Mouse (Mus musculus): ENCODE measurements around the gene Acap2. TPM values are rescaled to one million over a fixed set of nuclear protein-coding genes. Genes with fewer than 3 reads are reported as not detected.

Gene Acap2
- polyA plus RNA-seq, 1 experiment: 0.18 TPM

GRCm38 (mm10) chr16:31060226-31060625, 140.8 kb downstream of the Acap2 start:
- Histone ChIP-seq H3K4me3 (replicated peaks) (no peak overlapping the region), H3K9me3 (ENCODE audit: control insufficient read depth, low read length) (no peaks in the 10 kb centered on the region), H3K36me3 (ENCODE audit: control insufficient read depth) (no peaks in the 10 kb centered on the region), H3K27me3 (ENCODE audit: control insufficient read depth) (no peaks in the 10 kb centered on the region), H3K4me1 (ENCODE audit: control insufficient read depth) (peaks cover 6% of the 10 kb centered on the region; the same call in 1 of the 2 replicates)
- TF ChIP-seq GATA1 (IDR thresholded peaks at IDR 0.05; ENCODE audit: low read length): no peak
- no peak for TF ChIP-seq TAL1 (IDR thresholded peaks at IDR 0.05; ENCODE audit: low read length)

- TF ChIP-seq GATA1 (IDR thresholded peaks at IDR 0.05; ENCODE audit: low read length) (no peak), TAL1 (IDR thresholded peaks at IDR 0.05; ENCODE audit: low read length) (no peak)
- Histone ChIP-seq H3K36me3 (ENCODE audit: control insufficient read depth) (no peaks in the 10 kb centered on the region), H3K4me3 (replicated peaks) (no peak overlapping the region), H3K27me3 (ENCODE audit: control insufficient read depth) (no peaks in the 10 kb centered on the region), H3K9me3 (ENCODE audit: control insufficient read depth, low read length) (no peaks in the 10 kb centered on the region), H3K4me1 (ENCODE audit: control insufficient read depth) (peaks cover 6% of the 10 kb centered on the region; the same call in 1 of the 2 replicates)
Observed at GRCm38 (mm10) chr16:31059730-31060129, 141.3 kb downstream of the Acap2 start.

GRCm38 (mm10) chr16:31052812-31053211, 148.2 kb downstream of the Acap2 start:
- H3K4me3 ChIP-seq (replicated peaks): no peak overlapping the region
- H3K27me3 ChIP-seq (ENCODE audit: control insufficient read depth): no peaks in the 10 kb centered on the region
- H3K36me3 ChIP-seq (ENCODE audit: control insufficient read depth): no peaks in the 10 kb centered on the region
- no peaks in the 10 kb centered on the region for H3K9me3 ChIP-seq (ENCODE audit: control insufficient read depth, low read length)
- no peaks in the 10 kb centered on the region for H3K4me1 ChIP-seq (ENCODE audit: control insufficient read depth)
- TF ChIP-seq GATA1 (IDR thresholded peaks at IDR 0.05; ENCODE audit: low read length) (no peak), TAL1 (IDR thresholded peaks at IDR 0.05; ENCODE audit: low read length) (no peak)

- no peaks in the 10 kb centered on the region for H3K4me1 ChIP-seq (ENCODE audit: control insufficient read depth)
- H3K9me3 ChIP-seq (ENCODE audit: control insufficient read depth, low read length): no peaks in the 10 kb centered on the region
- H3K4me3 ChIP-seq (replicated peaks): no peak overlapping the region
- TF ChIP-seq GATA1 (IDR thresholded peaks at IDR 0.05; ENCODE audit: low read length) (no peak), TAL1 (IDR thresholded peaks at IDR 0.05; ENCODE audit: low read length) (no peak)
- H3K36me3 ChIP-seq (ENCODE audit: control insufficient read depth): no peaks in the 10 kb centered on the region
- no peaks in the 10 kb centered on the region for H3K27me3 ChIP-seq (ENCODE audit: control insufficient read depth)
Observed at GRCm38 (mm10) chr16:31052177-31052726, 148.8 kb downstream of the Acap2 start.

GRCm38 (mm10) chr16:31050701-31051100, 150.3 kb downstream of the Acap2 start:
- Histone ChIP-seq H3K27me3 (ENCODE audit: control insufficient read depth) (no peaks in the 10 kb centered on the region), H3K9me3 (ENCODE audit: control insufficient read depth, low read length) (no peaks in the 10 kb centered on the region), H3K4me3 (replicated peaks) (no peak overlapping the region), H3K36me3 (ENCODE audit: control insufficient read depth) (no peaks in the 10 kb centered on the region), H3K4me1 (ENCODE audit: control insufficient read depth) (peaks cover 1% of the 10 kb centered on the region)
- TF ChIP-seq TAL1 (IDR thresholded peaks at IDR 0.05; ENCODE audit: low read length) (no peak), GATA1 (IDR thresholded peaks at IDR 0.05; ENCODE audit: low read length) (no peak)

GRCm38 (mm10) chr16:31048194-31048593, 152.9 kb downstream of the Acap2 start:
- Histone ChIP-seq H3K36me3 (ENCODE audit: control insufficient read depth) (no peaks in the 10 kb centered on the region), H3K9me3 (ENCODE audit: control insufficient read depth, low read length) (no peaks in the 10 kb centered on the region), H3K27me3 (ENCODE audit: control insufficient read depth) (no peaks in the 10 kb centered on the region), H3K4me3 (replicated peaks) (no peak overlapping the region), H3K4me1 (ENCODE audit: control insufficient read depth) (peaks cover 1% of the 10 kb centered on the region)
- TF ChIP-seq TAL1 (IDR thresholded peaks at IDR 0.05; ENCODE audit: low read length) (no peak), GATA1 (IDR thresholded peaks at IDR 0.05; ENCODE audit: low read length) (no peak)

GRCm38 (mm10) chr16:31047186-31047898, 153.7 kb downstream of the Acap2 start:
- Histone ChIP-seq H3K4me1 (ENCODE audit: control insufficient read depth) (peaks cover 1% of the 10 kb centered on the region), H3K4me3 (replicated peaks) (no peak overlapping the region), H3K36me3 (ENCODE audit: control insufficient read depth) (no peaks in the 10 kb centered on the region), H3K9me3 (ENCODE audit: control insufficient read depth, low read length) (no peaks in the 10 kb centered on the region), H3K27me3 (ENCODE audit: control insufficient read depth) (no peaks in the 10 kb centered on the region)
- TF ChIP-seq TAL1 (IDR thresholded peaks at IDR 0.05; ENCODE audit: low read length) (no peak), GATA1 (IDR thresholded peaks at IDR 0.05; ENCODE audit: low read length) (no peak)

GRCm38 (mm10) chr16:31046217-31046659, 154.8 kb downstream of the Acap2 start:
- no peak for TF ChIP-seq TAL1 (IDR thresholded peaks at IDR 0.05; ENCODE audit: low read length)
- no peak for TF ChIP-seq GATA1 (IDR thresholded peaks at IDR 0.05; ENCODE audit: low read length)
- Histone ChIP-seq H3K4me1 (ENCODE audit: control insufficient read depth) (peaks cover 1% of the 10 kb centered on the region), H3K9me3 (ENCODE audit: control insufficient read depth, low read length) (no peaks in the 10 kb centered on the region), H3K4me3 (replicated peaks) (no peak overlapping the region), H3K36me3 (ENCODE audit: control insufficient read depth) (no peaks in the 10 kb centered on the region), H3K27me3 (ENCODE audit: control insufficient read depth) (no peaks in the 10 kb centered on the region)

GRCm38 (mm10) chr16:31045211-31045610, 155.8 kb downstream of the Acap2 start:
- Histone ChIP-seq H3K9me3 (ENCODE audit: control insufficient read depth, low read length) (no peaks in the 10 kb centered on the region), H3K36me3 (ENCODE audit: control insufficient read depth) (no peaks in the 10 kb centered on the region), H3K4me1 (ENCODE audit: control insufficient read depth) (peaks cover 1% of the 10 kb centered on the region), H3K4me3 (replicated peaks) (no peak overlapping the region), H3K27me3 (ENCODE audit: control insufficient read depth) (no peaks in the 10 kb centered on the region)
- TF ChIP-seq GATA1 (IDR thresholded peaks at IDR 0.05; ENCODE audit: low read length): no peak
- TF ChIP-seq TAL1 (IDR thresholded peaks at IDR 0.05; ENCODE audit: low read length): no peak
